12 mouse cellular contexts compared by ENCODE assay signal in the genomic region with DNA sequence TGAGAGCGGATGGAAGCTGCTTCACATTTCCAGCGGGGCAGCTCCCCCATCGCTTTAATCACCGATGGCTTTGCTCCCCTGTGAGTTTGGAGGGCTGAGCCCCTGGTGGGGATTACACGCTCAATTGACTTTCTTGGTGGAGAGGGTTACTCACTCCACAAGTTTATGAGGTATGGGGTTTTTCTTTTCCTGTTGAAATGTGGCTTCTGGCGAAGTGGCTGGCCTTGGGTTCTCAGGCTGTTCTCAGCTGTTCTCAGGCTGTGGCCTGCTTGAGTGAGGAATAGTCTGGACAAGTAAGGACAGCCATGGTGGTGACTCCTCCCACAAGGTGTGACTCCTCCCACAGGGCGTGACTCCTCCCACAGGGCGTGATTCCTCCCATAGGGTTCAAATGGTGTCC.
DNase-seq lines count a peak whose midpoint lies in the region; ATAC-seq and TF ChIP-seq lines count a peak whose summit lies in the region.
"Had no signal": no experiment of that assay in that cellular context is flagged by ENCODE, and none has a peak within 500 bp of the region (broad histone marks: within the 10 kb centered on the region; RNA-seq: fewer than 3 reads in every experiment).

No protein-coding gene starts in this region.

- no peaks in the 10 kb centered on the region for H3K27me3 ChIP-seq in Patski
- no peaks in the 10 kb centered on the region for H3K27me3 ChIP-seq in embryonic facial prominence, embryonic 11.5 days (ENCODE audit: control insufficient read depth, insufficient read depth, low read length)
- no peaks in the 10 kb centered on the region for H3K27me3 ChIP-seq in testis, adult 2 months (ENCODE audit: control insufficient read depth, insufficient read depth, low read length)
- H3K27me3 ChIP-seq: heart, embryonic 13.5 days had no signal

- POLR2A ChIA-PET in Patski (lab: Charles Lee), result interaction anchor here (0.9 kb wide), 1 partner anchor 38 kb away, joined by 3 read pairs; no protein-coding TSS in a partner anchor

- no peaks in the 10 kb centered on the region for H3K4me1 ChIP-seq in embryonic facial prominence, embryonic 11.5 days (ENCODE audit: control insufficient read depth, insufficient read depth, low read length)
- peaks cover 4% of the 10 kb centered on the region for H3K4me1 ChIP-seq in testis, adult 2 months (ENCODE audit: control insufficient read depth, insufficient read depth, low read length)
- H3K4me1 ChIP-seq: heart, embryonic 13.5 days had no signal

- CTCF ChIA-PET in Patski (lab: Charles Lee), result interaction anchor here (1.2 kb wide), 1 partner anchor 10 kb away, joined by 3 read pairs; no protein-coding TSS in a partner anchor

- H3K4me3 ChIP-seq in embryonic facial prominence, embryonic 11.5 days (ENCODE audit: low read depth, low read length), result no peak overlapping the region
- H3K4me3 ChIP-seq in testis, adult 2 months (ENCODE audit: control insufficient read depth, low read depth, low read length), result peak overlapping the region; percentile 29; the same call in 1 of the 2 replicates
- H3K4me3 ChIP-seq: heart, embryonic 13.5 days had no signal

- H3K36me3 ChIP-seq in embryonic facial prominence, embryonic 11.5 days (replicated peaks; ENCODE audit: control insufficient read depth, insufficient read depth, low read depth, low read length), result no peaks in the 10 kb centered on the region
- H3K36me3 ChIP-seq in testis, adult 2 months (ENCODE audit: control insufficient read depth, insufficient read depth, low read length), result no peaks in the 10 kb centered on the region

- 41% methylated on average over 8 of the region's 8 CpGs for WGBS in embryonic facial prominence, embryonic 11.5 days

- peak; percentile 39 for DNase-seq in kidney, postnatal 10 days
- no peak for DNase-seq in kidney, adult 8-10 months
- DNase-seq in Patski (ENCODE audit: low read depth, low spot score), result peak; percentile 76
- peak; percentile 26 for DNase-seq in embryonic facial prominence, embryonic 11.5 days (ENCODE audit: low spot score)
- no peak for DNase-seq in heart, postnatal 4 days
- DNase-seq in c-Kit-positive CD71-positive TER-119-positive erythroid progenitor cells, embryonic 14.5 days (ENCODE audit: low spot score), result no peak
- DNase-seq: cerebellum, adult 18-20 months; gastrocnemius, postnatal 25 days; right cerebral cortex, postnatal 4 days had no signal

- no peaks in the 10 kb centered on the region for H3K9me3 ChIP-seq in embryonic facial prominence, embryonic 11.5 days (replicated peaks; ENCODE audit: control insufficient read depth, low read length)

- TF ChIP-seq CTCF in Patski (IDR thresholded peaks at IDR 0.05), result no peak
- TF ChIP-seq CTCF in testis, adult 2 months (IDR thresholded peaks at IDR 0.05; ENCODE audit: control insufficient read depth, insufficient read depth, insufficient replicate concordance, low read depth, low read length), result no peak

- no peak overlapping the region for H3K27ac ChIP-seq in embryonic facial prominence, embryonic 11.5 days (replicated peaks; ENCODE audit: low read depth, low read length)
- no peak overlapping the region for H3K27ac ChIP-seq in testis, adult 2 months (ENCODE audit: control insufficient read depth, insufficient read depth, low read depth, low read length)
- H3K27ac ChIP-seq: heart, embryonic 13.5 days had no signal

- in situ Hi-C loops in Patski (cut with MboI; ENCODE audit: low pct_unique_long_range_greater_than_20kb), result no loop called here

- H3K9ac ChIP-seq in embryonic facial prominence, embryonic 11.5 days (replicated peaks; ENCODE audit: low read length), result no peak overlapping the region
- H3K9ac ChIP-seq: heart, embryonic 13.5 days had no signal

- ATAC-seq in Patski, result peak; percentile 78
- 0 out of 2 replicates have a peak, but pooled peaks have one; percentile 59 for ATAC-seq in embryonic facial prominence, embryonic 11.5 days (replicated peaks; ENCODE audit: insufficient number of reproducible peaks, low FRiP score, low TSS enrichment, low read depth)
- ATAC-seq: CD4-positive, CD25-positive, alpha-beta regulatory T cell, adult 4 months had no signal

- TF ChIP-seq POLR2A in testis, adult 2 months (IDR thresholded peaks at IDR 0.05; ENCODE audit: control insufficient read depth, low read depth, low read length), result no peak

- H3K4me2 ChIP-seq in embryonic facial prominence, embryonic 11.5 days (ENCODE audit: low read depth, low read length), result no peak overlapping the region
- H3K4me2 ChIP-seq: heart, embryonic 13.5 days had no signal

Comparison
In these comparisons a context has a peak if more than half of its experiments do, and no peak if none do; other contexts are left out.
1. DNase-seq: peak in kidney, postnatal 10 days (single experiment), Patski (single experiment) and embryonic facial prominence, embryonic 11.5 days (single experiment); none in kidney, adult 8-10 months (0 of 2), heart, postnatal 4 days (single experiment) and c-Kit-positive CD71-positive TER-119-positive erythroid progenitor cells, embryonic 14.5 days (single experiment).